Mouse (Mus musculus) embryonic facial prominence, embryonic 11.5 days (tissue): ENCODE measurements around the gene Klf11. TPM values are rescaled to one million over a fixed set of nuclear protein-coding genes. Genes with fewer than 3 reads are reported as not detected.
A peak's percentile ranks its signal among the peaks of the same experiment; 100 is the strongest.

Experiments
- ATAC-seq: fragments of 200-750 bp; cut with Nextera tagmentation; replicated peaks from 2 replicates; pipeline ENCODE4 v1.8.0; 2017; ENCODE audit warnings: low read depth; ENCODE audit not compliant: insufficient number of reproducible peaks, low FRiP score, low TSS enrichment
- DNase-seq: peaks from one replicate; pipeline ENCODE4 v3.0.0-alpha.2; 2015; ENCODE audit warnings: low spot score
- H3K27ac ChIP-seq: fragments of 300-500 bp; sonication (generic); replicated peaks from 2 replicates; pipeline ENCODE4 v1.5.1; 2014; ENCODE audit warnings: mild to moderate bottlenecking, low read depth, low read length, control low read depth
- H3K27me3 ChIP-seq: fragments of 300-500 bp; sonication (generic); 2 replicates; pipeline ENCODE4 v1.6.1; 2014; ENCODE audit warnings: mild to moderate bottlenecking, low read length, moderate library complexity, mixed read lengths; ENCODE audit not compliant: control insufficient read depth, insufficient read depth
- H3K36me3 ChIP-seq: fragments of 300-500 bp; sonication (generic); replicated peaks from 2 replicates; pipeline ENCODE4 v1.6.1; 2014; ENCODE audit warnings: low read depth, mild to moderate bottlenecking, low read length, moderate library complexity, mixed read lengths; ENCODE audit not compliant: control insufficient read depth, insufficient read depth
- H3K4me1 ChIP-seq: fragments of 300-500 bp; sonication (generic); 2 replicates; pipeline ENCODE4 v1.6.1; 2014; ENCODE audit warnings: low read length, mixed read lengths; ENCODE audit not compliant: control insufficient read depth, insufficient read depth
- H3K4me2 ChIP-seq: fragments of 300-500 bp; sonication (generic); 2 replicates; pipeline ENCODE4 v1.6.1; 2014; ENCODE audit warnings: low read depth, mild to moderate bottlenecking, control low read depth, low read length, moderate library complexity
- H3K4me3 ChIP-seq: fragments of 300-500 bp; sonication (generic); 2 replicates; pipeline ENCODE4 v1.5.1; 2014; ENCODE audit warnings: low read depth, low read length, control low read depth
- H3K9ac ChIP-seq: fragments of 300-500 bp; sonication (generic); replicated peaks from 2 replicates; pipeline ENCODE4 v1.6.1; 2014; ENCODE audit warnings: mild to moderate bottlenecking, control low read depth, low read length
- H3K9me3 ChIP-seq: fragments of 300-500 bp; sonication (generic); replicated peaks from 2 replicates; pipeline ENCODE4 v1.6.1; 2016; ENCODE audit warnings: mild to moderate bottlenecking, low read length, inconsistent platforms, mixed read lengths; ENCODE audit not compliant: control insufficient read depth
- WGBS: fragments of 180-500 bp; shearing (Covaris S2); extraction: QIAGEN DNeasy Blood & Tissue Kit; methylation state at CpG from one replicate; pipeline ENCODE4 v1.1.7; 2014; 5-methylcytosine and 5-hydroxymethylcytosine counted together
- polyA plus RNA-seq: library from polyadenylated mRNA; unstranded; fragments of >200 nt; fragmentation: Nextera tagmentation; extraction: Ambion mirVana; gene quantifications from 2 replicates; pipeline ENCODE4 v1.2.1, GENCODE M21; 2014

The Klf11 gene
- polyA plus RNA-seq, 1 experiment from 2014 or later: 12.8 TPM

- Histone ChIP-seq H3K4me1 (no peaks in the 10 kb centered on the region), H3K36me3 (no peaks in the 10 kb centered on the region), H3K27me3 (no peaks in the 10 kb centered on the region), H3K4me2 (no peak overlapping the region), H3K4me3 (no peak overlapping the region), H3K9me3 (no peaks in the 10 kb centered on the region), H3K9ac (no peak overlapping the region), H3K27ac (no peak overlapping the region)
- DNase-seq (no peak), ATAC-seq (no peak)
- 70% methylated on average over 4 of the region's 4 CpGs for WGBS
These were observed 8.7 kb upstream of the Klf11 start for GRCm38 (mm10) chr12:24642370-24642802.

DNA sequence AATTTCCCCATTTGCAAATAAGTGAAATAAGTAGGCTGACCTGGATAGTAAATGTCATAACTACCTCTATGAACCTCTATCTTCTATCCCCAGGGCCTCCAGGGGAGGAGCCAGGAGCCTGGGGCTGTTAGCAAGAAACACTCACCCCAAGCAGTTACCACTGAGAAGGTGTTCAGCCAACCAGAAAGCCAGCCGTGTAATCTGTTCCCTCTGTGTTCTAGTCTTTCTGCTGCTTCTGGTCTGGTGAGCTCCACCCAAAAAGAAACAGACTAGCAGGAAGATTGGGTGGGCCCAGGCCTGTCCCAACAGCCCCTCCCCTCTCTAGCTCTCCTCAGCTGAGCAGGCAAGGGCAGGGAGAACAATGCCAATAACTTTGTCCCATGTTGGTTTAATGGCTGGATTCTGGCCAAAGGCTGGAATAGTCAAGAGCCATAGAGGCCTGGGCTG lies 6.9 kb upstream of the Klf11 start:
- Histone ChIP-seq H3K9me3 (no peaks in the 10 kb centered on the region), H3K4me2 (no peak overlapping the region), H3K27me3 (no peaks in the 10 kb centered on the region), H3K4me3 (no peak overlapping the region), H3K27ac (no peak overlapping the region), H3K36me3 (no peaks in the 10 kb centered on the region), H3K9ac (no peak overlapping the region), H3K4me1 (no peaks in the 10 kb centered on the region)
- DNase-seq (no peak), ATAC-seq (0 out of 2 replicates have a peak, but pooled peaks have one; percentile 59)
- WGBS: 52% methylated on average over 1 of the region's 1 CpGs

GRCm38 (mm10) chr12:24645901-24646300 lies 5.2 kb upstream of the Klf11 start:
- 91% methylated on average over 6 of the region's 6 CpGs for WGBS

DNA sequence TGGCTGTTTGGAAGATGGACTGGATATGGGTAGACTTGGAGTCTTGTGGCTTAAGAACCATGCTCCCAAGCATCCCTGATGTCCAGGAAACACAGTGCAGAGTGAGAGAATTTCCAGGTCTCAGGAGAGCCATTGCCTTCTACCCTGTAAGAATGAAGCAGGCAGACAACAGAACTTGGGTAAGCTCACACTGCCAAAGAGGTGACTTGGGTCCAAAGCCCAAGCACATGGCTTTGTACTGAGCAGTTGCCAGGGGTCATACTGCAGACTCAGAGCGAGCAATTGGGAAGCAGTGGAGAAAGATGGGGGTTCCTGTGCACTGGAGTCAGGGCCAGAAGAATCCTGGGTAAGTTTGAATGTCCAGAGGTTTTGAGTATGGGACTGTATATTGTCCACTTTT lies 3.0 kb upstream of the Klf11 start:
- H3K4me2 ChIP-seq: no peak overlapping the region

More at GRCm38 (mm10) chr12:24645901-24646300, 5.2 kb upstream of the Klf11 start:
- no peak overlapping the region for H3K4me2 ChIP-seq
- no peaks in the 10 kb centered on the region for H3K36me3 ChIP-seq
- DNase-seq (no peak), ATAC-seq (no peak)
- no peaks in the 10 kb centered on the region for H3K9me3 ChIP-seq
- no peak overlapping the region for H3K27ac ChIP-seq
- no peak overlapping the region for H3K9ac ChIP-seq
- no peak overlapping the region for H3K4me3 ChIP-seq
- no peaks in the 10 kb centered on the region for H3K27me3 ChIP-seq
- H3K4me1 ChIP-seq: peaks cover 4% of the 10 kb centered on the region; the same call in 1 of the 2 replicates

DNA sequence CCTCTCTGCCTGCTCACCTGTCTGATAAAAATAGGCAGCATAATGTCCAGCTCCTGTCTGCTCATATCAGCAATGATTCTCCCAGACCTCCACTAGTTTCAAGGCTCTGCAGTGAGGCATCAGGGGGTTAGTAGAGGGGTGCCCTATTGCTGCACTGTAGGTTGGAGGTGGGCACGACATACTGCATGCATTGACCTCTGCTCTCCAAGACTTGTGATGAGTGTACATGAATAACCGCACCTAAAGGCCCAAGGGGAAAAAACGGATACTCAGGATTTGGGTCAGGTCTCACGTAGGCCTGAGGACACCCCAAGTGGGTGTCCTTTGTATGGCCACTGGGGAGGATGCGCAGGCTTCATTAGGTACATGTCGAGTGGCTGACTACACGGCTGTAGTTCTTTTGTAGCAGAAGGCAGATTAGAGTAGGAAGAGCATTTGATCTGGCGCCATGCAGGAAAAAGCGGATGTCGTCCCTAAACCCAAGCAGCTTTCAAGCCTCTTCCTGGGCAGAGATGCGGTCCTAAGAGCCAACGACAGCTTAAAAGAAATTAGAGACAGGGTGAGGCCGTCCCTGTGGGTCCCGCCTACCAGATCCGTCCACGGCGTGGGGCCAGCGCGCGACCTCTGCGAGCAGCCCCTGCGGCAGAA lies 535 bp upstream of the Klf11 start:
- no peaks in the 10 kb centered on the region for H3K27me3 ChIP-seq

More for the DNA sequence above, 3.0 kb upstream of the Klf11 start:
- Histone ChIP-seq H3K4me1 (peaks cover 4% of the 10 kb centered on the region; the same call in 1 of the 2 replicates), H3K9ac (no peak overlapping the region), H3K4me3 (no peak overlapping the region), H3K27me3 (no peaks in the 10 kb centered on the region), H3K27ac (no peak overlapping the region), H3K9me3 (no peaks in the 10 kb centered on the region), H3K36me3 (no peaks in the 10 kb centered on the region)
- no peak for DNase-seq
- 81% methylated on average over 1 of the region's 1 CpGs for WGBS
- ATAC-seq: no peak

GRCm38 (mm10) chr12:24651642-24652342 lies 718 bp downstream of the Klf11 start:
- under 1% methylated on average over 35 of the region's 36 CpGs for WGBS
- no peaks in the 10 kb centered on the region for H3K36me3 ChIP-seq
- H3K4me1 ChIP-seq: peaks cover 4% of the 10 kb centered on the region; the same call in 1 of the 2 replicates

More for the DNA sequence above, 535 bp upstream of the Klf11 start:
- 4% methylated on average over 22 of the region's 22 CpGs for WGBS
- H3K36me3 ChIP-seq: no peaks in the 10 kb centered on the region
- H3K4me1 ChIP-seq: peaks cover 4% of the 10 kb centered on the region; the same call in 1 of the 2 replicates
- H3K4me2 ChIP-seq: peak overlapping the region; percentile 71
- DNase-seq (no peak), ATAC-seq (peak; percentile 12; the same call in 1 of the 2 replicates)
- no peaks in the 10 kb centered on the region for H3K9me3 ChIP-seq
- peak overlapping the region; percentile 86 for H3K4me3 ChIP-seq
- peak overlapping the region; percentile 58 for H3K9ac ChIP-seq
- H3K27ac ChIP-seq: no peak overlapping the region

DNA sequence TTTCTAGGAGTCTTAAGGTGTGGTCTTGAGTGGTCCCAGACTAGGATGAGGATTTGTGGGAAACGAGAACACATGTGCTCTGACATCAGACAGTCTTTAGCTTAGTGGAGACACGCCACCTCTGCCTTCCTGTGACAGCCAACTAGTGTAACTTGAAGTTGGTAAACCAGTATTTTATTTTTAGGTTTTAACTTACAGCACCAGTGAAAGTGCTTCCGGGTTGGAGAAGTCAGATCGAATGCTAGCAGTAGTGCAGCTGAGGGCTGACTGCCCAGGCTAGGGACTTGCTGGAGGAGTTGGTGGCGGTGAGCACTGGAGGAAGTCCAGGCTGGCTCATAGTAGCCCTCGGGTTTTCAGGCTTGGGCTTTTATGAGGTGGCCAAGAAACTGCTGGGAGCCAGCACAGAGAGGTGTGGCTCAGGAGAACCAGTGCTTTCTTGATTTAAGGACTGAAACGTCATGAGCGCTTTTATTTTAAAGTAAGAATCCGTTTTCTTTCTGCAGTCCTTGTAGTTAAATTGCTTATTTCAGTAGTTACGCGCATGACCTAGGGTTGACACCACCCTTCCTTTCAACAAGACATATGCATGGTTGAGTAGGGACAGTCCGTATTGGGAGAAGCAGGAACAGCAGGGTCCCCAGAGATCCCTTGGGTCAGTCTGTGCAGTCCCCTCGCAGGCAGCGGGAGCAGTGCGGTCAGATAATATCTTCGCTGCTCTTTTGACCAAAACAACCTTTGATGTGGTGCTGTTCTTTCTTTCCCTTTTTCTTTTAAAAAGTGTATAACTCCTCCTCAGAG lies 3.2 kb downstream of the Klf11 start:
- H3K9me3 ChIP-seq: no peaks in the 10 kb centered on the region
- no peaks in the 10 kb centered on the region for H3K27me3 ChIP-seq
- H3K27ac ChIP-seq: no peak overlapping the region
- no peaks in the 10 kb centered on the region for H3K36me3 ChIP-seq
- H3K4me2 ChIP-seq: no peak overlapping the region
- 84% methylated on average over 16 of the region's 16 CpGs for WGBS
- H3K4me1 ChIP-seq: peaks cover 4% of the 10 kb centered on the region; the same call in 1 of the 2 replicates
- DNase-seq: no peak
- no peak overlapping the region for H3K4me3 ChIP-seq
- no peak overlapping the region for H3K9ac ChIP-seq
- ATAC-seq: no peak

More at GRCm38 (mm10) chr12:24651642-24652342, 718 bp downstream of the Klf11 start:
- DNase-seq: peak; percentile 94
- Histone ChIP-seq H3K4me2 (peak overlapping the region; percentile 40), H3K9ac (peak overlapping the region; percentile 93), H3K4me3 (peak overlapping the region; percentile 86), H3K27me3 (no peaks in the 10 kb centered on the region), H3K9me3 (no peaks in the 10 kb centered on the region), H3K27ac (peak overlapping the region; percentile 85)
- ATAC-seq: peak; percentile 67
